Mouse (Mus musculus): ENCODE measurements around the gene Usp39. TPM values are rescaled to one million over a fixed set of nuclear protein-coding genes. Genes with fewer than 3 reads are reported as not detected.

Usp39 gene
- polyA plus RNA-seq, 1 experiment from 2014 or later, result 116 TPM

DNA sequence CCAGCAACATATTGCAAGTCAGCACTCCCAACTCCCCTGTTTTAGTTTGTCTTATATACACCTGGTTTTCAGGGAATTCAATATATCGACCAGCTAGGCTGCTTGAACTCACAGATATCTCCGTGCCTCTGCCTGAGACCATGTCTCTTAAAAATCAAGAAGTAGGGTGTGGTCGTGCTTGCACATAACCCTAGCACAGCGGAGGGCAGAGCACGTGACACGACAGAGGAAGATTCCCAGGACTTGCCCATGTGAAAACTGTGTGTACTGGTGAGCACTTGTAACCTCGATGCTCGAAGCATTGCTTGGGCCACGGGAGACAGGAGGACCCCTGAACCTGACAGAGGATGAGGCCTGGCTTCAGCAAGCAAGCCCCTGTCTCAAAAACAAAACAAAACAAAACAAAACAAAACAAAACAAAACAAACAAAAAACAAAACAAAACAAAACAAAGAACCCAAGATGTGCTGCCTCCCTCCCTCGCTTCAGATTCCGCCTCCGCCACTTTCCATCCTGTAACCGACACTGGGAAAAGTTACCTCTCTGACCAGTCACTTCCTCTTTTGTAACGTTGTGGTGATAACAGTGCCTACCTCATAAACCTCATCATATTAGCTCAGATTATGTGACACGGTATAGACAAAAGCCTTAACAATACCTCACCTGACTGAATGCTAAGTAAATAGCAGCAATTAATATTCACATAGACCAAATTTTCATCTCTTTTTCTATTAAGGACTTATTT is 30.0 kb upstream of the Usp39 start:
- Histone ChIP-seq H3K27ac (ENCODE audit: low read depth, low read length) (no peak overlapping the region), H3K27me3 (ENCODE audit: control insufficient read depth, insufficient read depth, low read length) (peaks cover 9% of the 10 kb centered on the region), H3K9ac (ENCODE audit: low read length) (no peak overlapping the region), H3K9me3 (ENCODE audit: control insufficient read depth, low read length) (no peaks in the 10 kb centered on the region), H3K4me2 (no peak overlapping the region), H3K36me3 (ENCODE audit: control insufficient read depth, insufficient read depth, low read length) (no peaks in the 10 kb centered on the region), H3K4me3 (ENCODE audit: low read depth, low read length) (no peak overlapping the region), H3K4me1 (ENCODE audit: control insufficient read depth, insufficient read depth, low read length) (no peaks in the 10 kb centered on the region; the same call in 1 of the 2 replicates)
- ATAC-seq (ENCODE audit: low FRiP score) (no peak), DNase-seq (ENCODE audit: low spot score, missing footprints) (no peak)
- 85% methylated on average over 15 of the region's 15 CpGs for WGBS

DNA sequence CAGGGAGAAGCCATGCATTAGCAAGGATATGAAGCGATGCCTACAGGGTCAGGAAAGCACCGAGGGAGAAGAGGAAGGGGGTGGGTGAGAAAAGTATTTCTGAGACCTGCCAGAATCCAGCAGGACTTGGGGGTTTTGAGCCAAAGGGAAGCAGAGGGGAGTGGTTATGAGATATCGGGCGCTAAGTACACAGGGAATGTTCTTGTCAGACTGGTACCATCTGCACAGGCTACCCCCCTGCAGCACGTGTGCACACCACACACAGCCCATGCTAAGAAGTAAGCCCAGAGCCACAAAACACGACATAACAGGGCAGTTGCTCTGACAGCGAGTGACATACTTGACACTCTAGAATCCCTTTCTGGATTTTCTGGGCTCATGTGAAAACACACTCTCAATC is 29.2 kb upstream of the Usp39 start:
- Histone ChIP-seq H3K9ac (ENCODE audit: low read length) (no peak overlapping the region), H3K36me3 (ENCODE audit: control insufficient read depth, insufficient read depth, low read length) (no peaks in the 10 kb centered on the region), H3K27ac (ENCODE audit: low read depth, low read length) (no peak overlapping the region), H3K4me3 (ENCODE audit: low read depth, low read length) (no peak overlapping the region), H3K9me3 (ENCODE audit: control insufficient read depth, low read length) (no peaks in the 10 kb centered on the region), H3K4me2 (no peak overlapping the region), H3K4me1 (ENCODE audit: control insufficient read depth, insufficient read depth, low read length) (no peaks in the 10 kb centered on the region), H3K27me3 (ENCODE audit: control insufficient read depth, insufficient read depth, low read length) (peaks cover 1% of the 10 kb centered on the region)
- no peak for ATAC-seq (ENCODE audit: low FRiP score)
- DNase-seq (ENCODE audit: low spot score, missing footprints), result no peak
- WGBS, result 74% methylated on average over 7 of the region's 7 CpGs

DNA sequence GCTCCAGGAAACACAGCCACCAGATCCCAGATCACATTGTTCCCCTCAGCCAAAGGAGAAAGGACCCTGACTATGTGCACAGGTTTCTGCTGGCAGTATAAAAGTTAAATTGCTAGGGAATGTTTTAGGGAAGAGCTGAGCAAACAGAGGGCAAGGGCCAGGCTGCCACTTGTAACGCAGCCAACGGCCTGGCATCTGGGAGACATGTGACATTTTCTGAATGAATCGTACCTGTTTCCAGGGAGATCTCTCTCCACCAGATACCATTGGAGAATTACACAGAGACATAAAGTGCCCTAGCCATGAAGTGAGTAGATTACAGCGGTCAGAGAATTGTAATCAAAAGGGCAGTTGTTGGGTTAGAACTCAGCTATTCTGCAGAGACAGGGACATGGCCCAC is 28.2 kb upstream of the Usp39 start:
- Histone ChIP-seq H3K4me3 (ENCODE audit: low read depth, low read length) (no peak overlapping the region), H3K27ac (ENCODE audit: low read depth, low read length) (no peak overlapping the region), H3K9me3 (ENCODE audit: control insufficient read depth, low read length) (no peaks in the 10 kb centered on the region), H3K27me3 (ENCODE audit: control insufficient read depth, insufficient read depth, low read length) (no peaks in the 10 kb centered on the region), H3K36me3 (ENCODE audit: control insufficient read depth, insufficient read depth, low read length) (no peaks in the 10 kb centered on the region), H3K4me1 (ENCODE audit: control insufficient read depth, insufficient read depth, low read length) (no peaks in the 10 kb centered on the region), H3K4me2 (no peak overlapping the region), H3K9ac (ENCODE audit: low read length) (no peak overlapping the region)
- ATAC-seq (ENCODE audit: low FRiP score) (no peak), DNase-seq (ENCODE audit: low spot score, missing footprints) (no peak)
- 87% methylated on average over 4 of the region's 4 CpGs for WGBS

DNA sequence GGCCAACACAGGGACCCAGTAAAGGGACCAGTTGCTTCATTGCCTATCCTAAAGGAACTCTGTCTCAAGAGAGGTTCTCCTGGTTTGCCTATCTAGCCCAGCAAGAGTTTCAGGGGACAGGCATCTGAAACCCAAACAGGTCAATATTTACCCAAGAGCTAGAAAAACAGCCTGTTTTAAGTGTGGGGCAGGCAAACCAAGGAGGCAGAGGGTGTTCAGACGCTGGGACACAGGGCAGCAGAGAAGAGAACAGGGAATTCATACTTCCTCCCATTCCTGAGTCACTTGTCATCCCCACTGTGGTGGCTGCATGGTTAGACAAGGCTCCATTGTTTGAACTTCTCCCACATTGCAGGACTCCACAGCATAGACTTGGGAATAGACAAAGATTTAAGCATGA is 26.6 kb upstream of the Usp39 start:
- 35% methylated on average over 1 of the region's 1 CpGs for WGBS
- no peaks in the 10 kb centered on the region for H3K27me3 ChIP-seq (ENCODE audit: control insufficient read depth, insufficient read depth, low read length)
- no peak for DNase-seq (ENCODE audit: low spot score, missing footprints)
- H3K4me2 ChIP-seq, result no peak overlapping the region
- H3K36me3 ChIP-seq (ENCODE audit: control insufficient read depth, insufficient read depth, low read length), result no peaks in the 10 kb centered on the region
- H3K9ac ChIP-seq (ENCODE audit: low read length), result no peak overlapping the region
- no peak overlapping the region for H3K27ac ChIP-seq (ENCODE audit: low read depth, low read length)
- no peaks in the 10 kb centered on the region for H3K9me3 ChIP-seq (ENCODE audit: control insufficient read depth, low read length)
- H3K4me3 ChIP-seq (ENCODE audit: low read depth, low read length), result no peak overlapping the region
- no peaks in the 10 kb centered on the region for H3K4me1 ChIP-seq (ENCODE audit: control insufficient read depth, insufficient read depth, low read length)
- ATAC-seq (ENCODE audit: low FRiP score), result no peak

DNA sequence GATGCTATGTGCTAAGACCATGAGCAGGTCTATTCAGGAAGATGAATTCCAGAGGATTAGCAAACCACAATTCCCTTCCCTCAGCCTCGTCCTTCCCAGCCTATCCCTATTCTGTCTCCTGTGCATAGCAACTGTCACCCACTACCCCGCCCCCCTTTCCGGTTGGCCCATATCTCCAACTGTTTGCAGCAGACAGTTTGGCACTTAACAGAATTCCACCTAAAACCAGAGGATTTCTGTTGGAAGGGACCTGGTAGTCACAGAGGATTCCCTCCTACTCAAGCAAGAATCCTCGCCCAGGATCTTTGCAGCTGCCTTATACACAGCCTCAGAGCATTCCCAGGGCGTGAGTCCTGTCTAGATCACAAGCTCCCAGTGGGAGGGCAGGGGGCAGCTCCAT is 26.2 kb upstream of the Usp39 start:
- H3K36me3 ChIP-seq (ENCODE audit: control insufficient read depth, insufficient read depth, low read length), result no peaks in the 10 kb centered on the region
- no peak overlapping the region for H3K4me2 ChIP-seq
- H3K27ac ChIP-seq (ENCODE audit: low read depth, low read length), result no peak overlapping the region
- ATAC-seq (ENCODE audit: low FRiP score) (no peak), DNase-seq (ENCODE audit: low spot score, missing footprints) (no peak)
- no peaks in the 10 kb centered on the region for H3K27me3 ChIP-seq (ENCODE audit: control insufficient read depth, insufficient read depth, low read length)
- H3K4me1 ChIP-seq (ENCODE audit: control insufficient read depth, insufficient read depth, low read length), result no peaks in the 10 kb centered on the region
- no peak overlapping the region for H3K4me3 ChIP-seq (ENCODE audit: low read depth, low read length)
- no peak overlapping the region for H3K9ac ChIP-seq (ENCODE audit: low read length)
- 39% methylated on average over 5 of the region's 5 CpGs for WGBS
- H3K9me3 ChIP-seq (ENCODE audit: control insufficient read depth, low read length), result no peaks in the 10 kb centered on the region

DNA sequence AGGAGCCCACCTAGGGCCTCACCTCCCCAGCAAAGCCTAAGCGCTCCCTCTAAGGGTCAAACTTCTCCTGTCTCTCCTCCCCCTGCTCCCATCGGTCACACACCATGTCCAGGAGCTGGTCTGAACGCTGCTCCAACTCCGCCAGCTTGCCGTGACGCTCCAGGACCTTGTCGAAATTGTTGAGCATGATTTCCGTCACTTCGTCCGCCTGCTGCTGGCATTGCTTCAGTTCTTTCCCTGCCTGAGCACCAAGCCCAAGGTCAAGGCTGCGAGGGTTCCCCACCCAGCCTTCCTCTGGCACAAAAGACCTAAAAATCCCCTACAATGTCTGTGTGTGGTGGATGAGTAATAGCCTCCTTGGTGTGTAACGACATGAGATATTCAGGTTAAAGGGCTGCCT is 25.1 kb upstream of the Usp39 start:
- no peak overlapping the region for H3K27ac ChIP-seq (ENCODE audit: low read depth, low read length)
- H3K4me1 ChIP-seq (ENCODE audit: control insufficient read depth, insufficient read depth, low read length), result no peaks in the 10 kb centered on the region
- no peak overlapping the region for H3K4me2 ChIP-seq
- DNase-seq (ENCODE audit: low spot score, missing footprints), result no peak
- no peak overlapping the region for H3K4me3 ChIP-seq (ENCODE audit: low read depth, low read length)
- H3K9me3 ChIP-seq (ENCODE audit: control insufficient read depth, low read length), result no peaks in the 10 kb centered on the region
- H3K36me3 ChIP-seq (ENCODE audit: control insufficient read depth, insufficient read depth, low read length), result no peaks in the 10 kb centered on the region
- H3K9ac ChIP-seq (ENCODE audit: low read length), result no peak overlapping the region
- ATAC-seq (ENCODE audit: low FRiP score), result no peak
- H3K27me3 ChIP-seq (ENCODE audit: control insufficient read depth, insufficient read depth, low read length), result no peaks in the 10 kb centered on the region
- WGBS, result 83% methylated on average over 12 of the region's 12 CpGs

DNA sequence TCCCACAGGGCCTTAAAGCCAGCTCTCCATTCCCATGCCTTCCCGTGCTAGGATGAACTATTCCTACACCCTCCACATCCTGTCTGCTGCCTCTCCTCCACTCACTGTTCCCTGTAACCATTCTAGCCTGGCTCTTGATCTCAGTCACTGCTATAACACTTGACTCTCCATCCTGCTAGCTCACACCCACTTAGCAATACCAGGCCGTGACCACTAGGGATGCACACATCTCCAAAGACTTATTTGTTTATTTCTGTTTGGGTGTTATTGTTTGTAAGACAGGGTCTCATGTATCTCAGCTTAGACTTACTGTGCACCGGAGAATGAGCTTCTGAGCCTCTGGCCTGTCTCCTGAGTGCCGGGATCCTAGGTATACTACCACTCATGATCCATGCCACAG is 24.6 kb upstream of the Usp39 start:
- no peak overlapping the region for H3K4me3 ChIP-seq (ENCODE audit: low read depth, low read length)
- H3K9ac ChIP-seq (ENCODE audit: low read length), result no peak overlapping the region
- H3K4me1 ChIP-seq (ENCODE audit: control insufficient read depth, insufficient read depth, low read length), result no peaks in the 10 kb centered on the region
- no peak overlapping the region for H3K4me2 ChIP-seq
- WGBS, result 78% methylated on average over 4 of the region's 4 CpGs
- H3K36me3 ChIP-seq (ENCODE audit: control insufficient read depth, insufficient read depth, low read length), result no peaks in the 10 kb centered on the region
- DNase-seq (ENCODE audit: low spot score, missing footprints) (no peak), ATAC-seq (ENCODE audit: low FRiP score) (no peak)
- H3K27me3 ChIP-seq (ENCODE audit: control insufficient read depth, insufficient read depth, low read length), result no peaks in the 10 kb centered on the region
- H3K27ac ChIP-seq (ENCODE audit: low read depth, low read length), result no peak overlapping the region
- no peaks in the 10 kb centered on the region for H3K9me3 ChIP-seq (ENCODE audit: control insufficient read depth, low read length)

DNA sequence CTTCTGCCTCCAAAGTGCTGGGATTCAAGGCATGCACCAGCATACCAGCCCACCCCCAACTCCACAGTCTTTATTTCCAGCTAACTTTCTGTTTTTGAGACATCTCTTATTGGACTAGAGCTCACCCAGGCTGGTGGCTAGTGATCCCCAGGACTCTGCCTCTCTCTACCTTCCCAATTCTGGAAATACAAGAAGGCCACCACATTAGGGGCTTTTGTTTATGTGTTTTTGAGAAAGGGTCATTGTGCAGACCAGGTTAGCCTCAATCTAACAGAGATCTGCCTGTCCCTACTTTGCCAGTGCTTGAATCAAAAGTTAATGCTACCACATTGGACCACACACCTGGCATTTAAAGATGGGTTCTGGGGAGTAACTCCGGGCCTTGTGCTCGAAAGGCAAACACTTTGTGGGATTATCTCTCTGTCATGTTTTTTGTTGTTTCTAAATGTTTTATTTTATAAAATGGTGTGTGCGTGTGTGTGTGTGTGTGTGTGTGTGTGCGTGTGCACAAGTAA is 22.5 kb upstream of the Usp39 start:
- H3K4me2 ChIP-seq, result no peak overlapping the region
- H3K9ac ChIP-seq (ENCODE audit: low read length), result no peak overlapping the region
- 76% methylated on average over 4 of the region's 4 CpGs for WGBS
- no peak overlapping the region for H3K4me3 ChIP-seq (ENCODE audit: low read depth, low read length)
- no peaks in the 10 kb centered on the region for H3K9me3 ChIP-seq (ENCODE audit: control insufficient read depth, low read length)
- H3K4me1 ChIP-seq (ENCODE audit: control insufficient read depth, insufficient read depth, low read length), result peaks cover 3% of the 10 kb centered on the region; the same call in 1 of the 2 replicates
- no peaks in the 10 kb centered on the region for H3K27me3 ChIP-seq (ENCODE audit: control insufficient read depth, insufficient read depth, low read length)
- no peak overlapping the region for H3K27ac ChIP-seq (ENCODE audit: low read depth, low read length)
- H3K36me3 ChIP-seq (ENCODE audit: control insufficient read depth, insufficient read depth, low read length), result no peaks in the 10 kb centered on the region
- no peak for ATAC-seq (ENCODE audit: low FRiP score)
- DNase-seq (ENCODE audit: low spot score, missing footprints), result no peak

DNA sequence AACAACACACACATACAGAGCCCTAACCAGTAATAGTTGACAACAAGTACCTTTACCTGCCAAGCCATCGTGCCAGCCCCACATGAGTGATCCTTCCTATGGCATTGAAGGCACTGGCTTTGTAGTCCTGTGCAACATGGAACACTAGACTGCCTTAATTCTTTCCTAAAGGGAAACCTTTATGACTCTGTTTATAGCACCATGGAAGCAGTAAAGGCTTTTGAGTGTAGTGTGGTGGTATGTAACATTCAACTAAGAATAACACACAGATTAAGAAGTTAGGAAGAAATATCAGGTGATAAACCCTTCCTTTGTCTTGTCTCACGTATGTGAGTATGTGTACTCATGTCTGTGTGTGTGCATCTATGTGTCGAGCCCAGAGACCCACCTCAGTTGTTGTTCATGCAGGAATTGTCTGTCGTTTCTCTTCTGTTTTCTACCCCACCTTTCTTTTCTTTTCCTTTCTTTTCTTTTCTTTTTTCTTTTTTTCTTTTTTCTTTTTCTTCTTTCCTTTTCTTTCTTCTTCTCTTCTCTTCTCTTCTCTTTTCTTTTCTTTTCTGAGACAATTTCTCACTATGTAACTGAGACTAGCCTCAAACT is 22.0 kb upstream of the Usp39 start, which contains the start of gene Rnf181:
Rnf181 (minus strand) TSS at position 113 of the 600 bp plus-strand sequence.
- Histone ChIP-seq H3K36me3 (ENCODE audit: control insufficient read depth, insufficient read depth, low read length) (no peaks in the 10 kb centered on the region), H3K9me3 (ENCODE audit: control insufficient read depth, low read length) (no peaks in the 10 kb centered on the region), H3K9ac (ENCODE audit: low read length) (no peak within 1 kb of the TSS), H3K27me3 (ENCODE audit: control insufficient read depth, insufficient read depth, low read length) (no peaks in the 10 kb centered on the region), H3K4me1 (ENCODE audit: control insufficient read depth, insufficient read depth, low read length) (peaks cover 3% of the 10 kb centered on the region; the same call in 1 of the 2 replicates), H3K4me2 (no peak within 1 kb of the TSS), H3K27ac (ENCODE audit: low read depth, low read length) (no peak within 1 kb of the TSS), H3K4me3 (ENCODE audit: low read depth, low read length) (no peak within 1 kb of the TSS)
- no peak for ATAC-seq (ENCODE audit: low FRiP score)
- DNase-seq (ENCODE audit: low spot score, missing footprints), result no peak
- WGBS, result 80% methylated on average over 4 of the region's 4 CpGs
